Mouse (Mus musculus): ENCODE measurements around the gene Nsun7. TPM values are rescaled to one million over a fixed set of nuclear protein-coding genes. Genes with fewer than 3 reads are reported as not detected.

Gene Nsun7
- polyA plus RNA-seq, 1 experiment from 2014 or later = 3.4 TPM

GRCm38 (mm10) chr5:66302085-66302815 lies 42.6 kb downstream of the Nsun7 start:
- H3K4me3 ChIP-seq (ENCODE audit: low read length) = no peak overlapping the region
- no peak overlapping the region for H3K27ac ChIP-seq (ENCODE audit: low read length)
- peaks cover 8% of the 10 kb centered on the region for H3K36me3 ChIP-seq (ENCODE audit: control insufficient read depth, insufficient read depth, low read length)
- ATAC-seq (ENCODE audit: low read depth) = no peak
- H3K4me1 ChIP-seq (replicated peaks; ENCODE audit: control insufficient read depth, insufficient read depth, low read length) = no peaks in the 10 kb centered on the region
- no peaks in the 10 kb centered on the region for H3K27me3 ChIP-seq (ENCODE audit: control insufficient read depth, insufficient read depth, low read depth, low read length)
- H3K9ac ChIP-seq (ENCODE audit: low read length) = no peak overlapping the region
- no peaks in the 10 kb centered on the region for H3K9me3 ChIP-seq (ENCODE audit: control insufficient read depth, low read length)
- no peak overlapping the region for H3K4me2 ChIP-seq (ENCODE audit: low read depth, low read length)
- 76% methylated on average over 21 of the region's 21 CpGs for WGBS

GRCm38 (mm10) chr5:66302873-66303272 lies 43.2 kb downstream of the Nsun7 start:
- no peaks in the 10 kb centered on the region for H3K4me1 ChIP-seq (replicated peaks; ENCODE audit: control insufficient read depth, insufficient read depth, low read length)

DNA sequence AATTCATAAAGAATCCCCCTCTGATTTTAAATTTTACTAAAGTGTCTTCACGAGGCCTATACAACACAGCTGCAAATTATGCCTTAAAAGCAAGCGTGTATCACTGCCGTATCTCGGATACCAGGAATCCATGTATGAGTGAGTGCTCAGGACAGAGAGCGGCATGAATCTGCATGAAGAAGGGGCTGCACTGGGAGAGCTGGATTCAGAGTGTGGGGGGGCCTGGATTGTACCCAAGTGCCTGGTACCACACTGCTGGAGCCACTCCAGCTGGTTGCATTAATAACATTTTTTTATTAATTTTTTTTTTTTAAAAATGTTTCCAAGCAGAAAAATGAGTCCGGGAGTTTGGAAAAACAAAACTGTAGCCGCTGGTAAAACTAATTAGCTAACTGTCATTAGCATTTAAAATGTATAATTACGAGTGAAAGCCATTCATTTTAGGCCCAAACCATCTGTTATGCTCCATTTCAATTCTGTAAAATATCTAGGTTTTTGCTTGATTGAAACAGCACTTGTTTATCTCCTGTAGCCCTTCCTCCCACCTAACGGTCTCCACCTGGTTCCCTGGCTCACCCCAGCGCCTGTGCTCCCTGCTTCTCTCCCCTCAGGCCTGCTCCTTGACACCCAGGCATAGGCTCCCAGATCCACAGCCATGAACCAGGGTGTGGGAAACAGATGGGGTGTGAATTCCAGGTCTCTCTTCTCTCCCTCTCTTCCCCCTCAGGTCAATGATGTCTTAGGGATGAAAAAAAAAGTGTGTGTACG lies 44.8 kb downstream of the Nsun7 start:
- no peaks in the 10 kb centered on the region for H3K4me1 ChIP-seq (replicated peaks; ENCODE audit: control insufficient read depth, insufficient read depth, low read length)
- no peaks in the 10 kb centered on the region for H3K9me3 ChIP-seq (ENCODE audit: control insufficient read depth, low read length)
- no peak overlapping the region for H3K9ac ChIP-seq (ENCODE audit: low read length)
- H3K27me3 ChIP-seq (ENCODE audit: control insufficient read depth, insufficient read depth, low read depth, low read length) = no peaks in the 10 kb centered on the region
- ATAC-seq (ENCODE audit: low read depth) = no peak
- H3K4me2 ChIP-seq (ENCODE audit: low read depth, low read length) = no peak overlapping the region
- peaks cover 8% of the 10 kb centered on the region for H3K36me3 ChIP-seq (ENCODE audit: control insufficient read depth, insufficient read depth, low read length)
- H3K4me3 ChIP-seq (ENCODE audit: low read length) = no peak overlapping the region
- no peak overlapping the region for H3K27ac ChIP-seq (ENCODE audit: low read length)
- WGBS = 83% methylated on average over 11 of the region's 11 CpGs

More at GRCm38 (mm10) chr5:66302873-66303272, 43.2 kb downstream of the Nsun7 start:
- Histone ChIP-seq H3K4me2 (ENCODE audit: low read depth, low read length) (no peak overlapping the region), H3K9ac (ENCODE audit: low read length) (no peak overlapping the region), H3K27me3 (ENCODE audit: control insufficient read depth, insufficient read depth, low read depth, low read length) (no peaks in the 10 kb centered on the region), H3K9me3 (ENCODE audit: control insufficient read depth, low read length) (no peaks in the 10 kb centered on the region), H3K27ac (ENCODE audit: low read length) (no peak overlapping the region), H3K4me3 (ENCODE audit: low read length) (no peak overlapping the region), H3K36me3 (ENCODE audit: control insufficient read depth, insufficient read depth, low read length) (peaks cover 8% of the 10 kb centered on the region)
- WGBS = 98% methylated on average over 2 of the region's 2 CpGs
- no peak for ATAC-seq (ENCODE audit: low read depth)

- no peaks in the 10 kb centered on the region for H3K27me3 ChIP-seq (ENCODE audit: control insufficient read depth, insufficient read depth, low read depth, low read length)
- H3K4me2 ChIP-seq (ENCODE audit: low read depth, low read length) = no peak overlapping the region
- no peak overlapping the region for H3K27ac ChIP-seq (ENCODE audit: low read length)
- H3K9me3 ChIP-seq (ENCODE audit: control insufficient read depth, low read length) = no peaks in the 10 kb centered on the region
- H3K4me3 ChIP-seq (ENCODE audit: low read length) = no peak overlapping the region
- 81% methylated on average over 8 of the region's 8 CpGs for WGBS
- H3K36me3 ChIP-seq (ENCODE audit: control insufficient read depth, insufficient read depth, low read length) = peaks cover 8% of the 10 kb centered on the region
- no peaks in the 10 kb centered on the region for H3K4me1 ChIP-seq (replicated peaks; ENCODE audit: control insufficient read depth, insufficient read depth, low read length)
- no peak for ATAC-seq (ENCODE audit: low read depth)
- H3K9ac ChIP-seq (ENCODE audit: low read length) = no peak overlapping the region
These were observed 45.8 kb downstream of the Nsun7 start for GRCm38 (mm10) chr5:66305511-66305910.

DNA sequence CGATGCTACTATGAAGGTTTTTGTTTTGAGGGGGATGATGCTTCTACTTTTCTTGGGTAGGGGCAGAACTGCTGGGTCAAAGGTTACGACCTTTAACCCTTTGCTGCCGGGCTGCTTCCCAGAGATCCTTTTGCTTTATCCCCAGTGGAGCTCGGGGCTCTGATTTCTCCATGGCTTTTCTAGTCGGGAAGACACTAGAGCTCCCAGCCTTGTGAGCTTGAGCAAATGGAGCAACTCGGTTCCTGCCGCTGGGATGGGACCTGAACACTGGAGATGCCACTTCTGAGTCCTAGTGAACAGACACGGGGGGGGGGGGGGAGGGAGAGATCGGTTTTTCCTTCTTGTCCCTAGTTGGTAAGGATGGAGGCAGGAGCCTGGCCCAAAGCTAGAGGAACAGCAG lies 50.6 kb downstream of the Nsun7 start:
- ATAC-seq (ENCODE audit: low read depth) = no peak
- Histone ChIP-seq H3K27ac (ENCODE audit: low read length) (no peak overlapping the region), H3K9ac (ENCODE audit: low read length) (no peak overlapping the region), H3K4me3 (ENCODE audit: low read length) (no peak overlapping the region), H3K9me3 (ENCODE audit: control insufficient read depth, low read length) (no peaks in the 10 kb centered on the region), H3K27me3 (ENCODE audit: control insufficient read depth, insufficient read depth, low read depth, low read length) (no peaks in the 10 kb centered on the region), H3K4me1 (replicated peaks; ENCODE audit: control insufficient read depth, insufficient read depth, low read length) (no peaks in the 10 kb centered on the region), H3K4me2 (ENCODE audit: low read depth, low read length) (no peak overlapping the region), H3K36me3 (ENCODE audit: control insufficient read depth, insufficient read depth, low read length) (no peaks in the 10 kb centered on the region; the same call in 1 of the 2 replicates)
- 80% methylated on average over 8 of the region's 9 CpGs for WGBS

DNA sequence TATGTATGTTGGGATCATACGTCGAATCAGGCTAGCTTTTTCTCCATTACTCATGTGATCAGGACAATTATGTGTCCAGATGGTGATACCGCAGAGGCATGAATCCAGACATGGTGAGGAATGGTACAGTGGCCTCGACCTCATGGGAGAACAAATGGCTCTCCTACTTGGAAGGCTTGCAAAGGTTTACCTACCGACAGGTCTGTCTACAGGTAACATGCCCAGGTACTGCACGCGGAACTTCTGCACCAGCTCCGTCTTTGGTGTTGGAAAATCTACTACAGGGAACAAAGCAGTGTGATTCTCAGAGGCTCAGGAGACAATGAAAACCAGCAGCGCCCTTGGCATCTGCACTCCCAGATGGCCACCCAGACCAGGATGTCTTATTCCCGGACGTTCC lies 51.1 kb downstream of the Nsun7 start:
- H3K36me3 ChIP-seq (ENCODE audit: control insufficient read depth, insufficient read depth, low read length) = no peaks in the 10 kb centered on the region; the same call in 1 of the 2 replicates
- H3K4me2 ChIP-seq (ENCODE audit: low read depth, low read length) = no peak overlapping the region
- no peaks in the 10 kb centered on the region for H3K9me3 ChIP-seq (ENCODE audit: control insufficient read depth, low read length)
- no peak overlapping the region for H3K4me3 ChIP-seq (ENCODE audit: low read length)
- WGBS = 90% methylated on average over 11 of the region's 11 CpGs
- H3K4me1 ChIP-seq (replicated peaks; ENCODE audit: control insufficient read depth, insufficient read depth, low read length) = no peaks in the 10 kb centered on the region
- no peaks in the 10 kb centered on the region for H3K27me3 ChIP-seq (ENCODE audit: control insufficient read depth, insufficient read depth, low read depth, low read length)
- no peak overlapping the region for H3K9ac ChIP-seq (ENCODE audit: low read length)
- no peak for ATAC-seq (ENCODE audit: low read depth)
- no peak overlapping the region for H3K27ac ChIP-seq (ENCODE audit: low read length)

DNA sequence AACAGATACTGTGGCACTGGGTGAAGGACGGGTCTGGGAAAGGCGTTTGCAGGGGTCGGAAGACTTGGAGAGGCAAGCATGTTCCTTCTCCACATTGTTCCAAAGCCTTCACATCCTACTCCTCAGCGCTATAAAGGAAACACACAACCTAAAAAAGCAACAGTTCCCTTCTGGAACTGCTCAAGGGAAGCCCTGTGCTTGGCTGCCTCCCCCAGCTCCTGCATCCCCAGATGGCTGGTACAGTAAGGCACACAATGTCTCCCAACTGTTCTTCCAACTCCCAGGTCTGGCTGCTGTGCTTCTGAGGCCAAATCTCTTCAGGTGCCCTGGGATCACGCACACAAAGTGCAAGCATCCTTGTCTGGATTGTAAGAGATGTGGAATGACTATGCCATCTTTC lies 56.1 kb downstream of the Nsun7 start:
- H3K9ac ChIP-seq (ENCODE audit: low read length) = no peak overlapping the region
- H3K4me2 ChIP-seq (ENCODE audit: low read depth, low read length) = no peak overlapping the region
- no peak overlapping the region for H3K4me3 ChIP-seq (ENCODE audit: low read length)
- H3K27ac ChIP-seq (ENCODE audit: low read length) = no peak overlapping the region
- WGBS = 89% methylated on average over 5 of the region's 5 CpGs
- no peaks in the 10 kb centered on the region for H3K9me3 ChIP-seq (ENCODE audit: control insufficient read depth, low read length)
- H3K36me3 ChIP-seq (ENCODE audit: control insufficient read depth, insufficient read depth, low read length) = no peaks in the 10 kb centered on the region
- H3K27me3 ChIP-seq (ENCODE audit: control insufficient read depth, insufficient read depth, low read depth, low read length) = no peaks in the 10 kb centered on the region
- ATAC-seq (ENCODE audit: low read depth) = no peak
- peaks cover 3% of the 10 kb centered on the region; the same call in 1 of the 2 replicates for H3K4me1 ChIP-seq (replicated peaks; ENCODE audit: control insufficient read depth, insufficient read depth, low read length)

DNA sequence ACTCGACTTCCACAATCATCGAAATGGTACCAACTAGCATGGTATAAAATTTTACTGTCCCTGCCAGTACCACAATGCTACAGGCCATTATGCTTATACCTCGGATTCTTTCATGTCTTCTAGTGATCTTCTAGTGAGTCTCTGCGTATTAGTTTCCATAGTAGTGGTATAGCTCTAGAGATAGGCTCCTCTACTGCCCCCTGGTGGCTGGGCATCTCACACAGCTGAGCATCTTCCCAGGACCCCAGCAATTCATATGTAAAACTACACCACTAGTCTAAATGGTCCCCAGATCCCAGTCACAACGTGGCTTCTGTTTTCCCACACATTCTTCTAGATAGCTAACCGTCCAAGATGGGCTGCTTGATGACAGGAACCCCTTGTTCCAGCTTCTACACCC lies 59.6 kb downstream of the Nsun7 start:
- Histone ChIP-seq H3K4me1 (replicated peaks; ENCODE audit: control insufficient read depth, insufficient read depth, low read length) (peaks cover 3% of the 10 kb centered on the region; the same call in 1 of the 2 replicates), H3K4me2 (ENCODE audit: low read depth, low read length) (no peak overlapping the region), H3K9me3 (ENCODE audit: control insufficient read depth, low read length) (no peaks in the 10 kb centered on the region), H3K36me3 (ENCODE audit: control insufficient read depth, insufficient read depth, low read length) (no peaks in the 10 kb centered on the region), H3K27me3 (ENCODE audit: control insufficient read depth, insufficient read depth, low read depth, low read length) (no peaks in the 10 kb centered on the region), H3K9ac (ENCODE audit: low read length) (no peak overlapping the region), H3K4me3 (ENCODE audit: low read length) (no peak overlapping the region), H3K27ac (ENCODE audit: low read length) (no peak overlapping the region)
- WGBS = 67% methylated on average over 6 of the region's 6 CpGs
- no peak for ATAC-seq (ENCODE audit: low read depth)

- Histone ChIP-seq H3K4me2 (ENCODE audit: low read depth, low read length) (no peak overlapping the region; the same call in 1 of the 2 replicates), H3K27ac (ENCODE audit: low read length) (no peak overlapping the region), H3K9ac (ENCODE audit: low read length) (no peak overlapping the region), H3K4me1 (replicated peaks; ENCODE audit: control insufficient read depth, insufficient read depth, low read length) (peaks cover 3% of the 10 kb centered on the region; the same call in 1 of the 2 replicates), H3K36me3 (ENCODE audit: control insufficient read depth, insufficient read depth, low read length) (no peaks in the 10 kb centered on the region), H3K27me3 (ENCODE audit: control insufficient read depth, insufficient read depth, low read depth, low read length) (no peaks in the 10 kb centered on the region), H3K9me3 (ENCODE audit: control insufficient read depth, low read length) (no peaks in the 10 kb centered on the region), H3K4me3 (ENCODE audit: low read length) (no peak overlapping the region)
- WGBS = 46% methylated on average over 14 of the region's 14 CpGs
- ATAC-seq (ENCODE audit: low read depth) = no peak
These were observed 60.2 kb downstream of the Nsun7 start for GRCm38 (mm10) chr5:66319827-66320404.

All from lung, embryonic 16.5 days (tissue).